Mouse (Mus musculus): ENCODE results near the gene Brms1. TPM values are rescaled to one million over a fixed set of nuclear protein-coding genes. Genes with fewer than 3 reads are reported as not detected.

Brms1 gene
- total and polyA plus RNA-seq, 2 experiments from 2014 or later = 1.9 to 20.4 TPM

GRCm38 (mm10) chr19:5016221-5016742 is 24.9 kb upstream of the Brms1 start:
- peak overlapping the region; percentile 45 for H3K4me2 ChIP-seq (ENCODE audit: low read depth, low read length)
- H3K4me3 ChIP-seq (ENCODE audit: low read depth, low read length) = no peak overlapping the region
- peak overlapping the region; percentile 45; the same call in 1 of the 2 replicates for H3K9ac ChIP-seq (replicated peaks; ENCODE audit: low read depth, low read length)
- peak overlapping the region; percentile 98 for H3K27ac ChIP-seq (ENCODE audit: low read depth)
- peaks cover 14% of the 10 kb centered on the region for H3K4me1 ChIP-seq (ENCODE audit: control insufficient read depth, insufficient read depth)
- DNase-seq (ENCODE audit: low spot score) (peak; percentile 83), ATAC-seq (ENCODE audit: insufficient read depth, low read depth) (peak; percentile 93)
- no peaks in the 10 kb centered on the region for H3K9me3 ChIP-seq (replicated peaks; ENCODE audit: control insufficient read depth, low read length)
- no peaks in the 10 kb centered on the region for H3K36me3 ChIP-seq (replicated peaks; ENCODE audit: control insufficient read depth, insufficient read depth, low read length)
- 11% methylated on average over 10 of the region's 10 CpGs for WGBS
- TF ChIP-seq CTCF (IDR thresholded peaks at IDR 0.05; ENCODE audit: low read depth) = no peak
- no peak for TF ChIP-seq EP300 (IDR thresholded peaks at IDR 0.05; ENCODE audit: low read depth)
- H3K27me3 ChIP-seq (ENCODE audit: control insufficient read depth, insufficient read depth, low read length) = no peaks in the 10 kb centered on the region

- Histone ChIP-seq H3K9ac (replicated peaks; ENCODE audit: low read depth, low read length) (peak overlapping the region; percentile 45; the same call in 1 of the 2 replicates), H3K4me2 (ENCODE audit: low read depth, low read length) (peak overlapping the region; percentile 45; the same call in 1 of the 2 replicates), H3K4me3 (ENCODE audit: low read depth, low read length) (no peak overlapping the region), H3K36me3 (replicated peaks; ENCODE audit: control insufficient read depth, insufficient read depth, low read length) (no peaks in the 10 kb centered on the region), H3K9me3 (replicated peaks; ENCODE audit: control insufficient read depth, low read length) (no peaks in the 10 kb centered on the region), H3K27me3 (ENCODE audit: control insufficient read depth, insufficient read depth, low read length) (no peaks in the 10 kb centered on the region), H3K4me1 (ENCODE audit: control insufficient read depth, insufficient read depth) (peaks cover 14% of the 10 kb centered on the region), H3K27ac (ENCODE audit: low read depth) (peak overlapping the region; percentile 98)
- peak; percentile 86 for DNase-seq (ENCODE audit: low spot score)
- WGBS = 21% methylated on average over 12 of the region's 12 CpGs
- TF ChIP-seq EP300 (IDR thresholded peaks at IDR 0.05; ENCODE audit: low read depth) (no peak), CTCF (IDR thresholded peaks at IDR 0.05; ENCODE audit: low read depth) (peak; percentile 90)
- ATAC-seq (ENCODE audit: insufficient read depth, low read depth) = peak; percentile 73
Observed at GRCm38 (mm10) chr19:5016782-5017181, 24.4 kb upstream of the Brms1 start.

- Histone ChIP-seq H3K4me2 (ENCODE audit: low read depth, low read length) (no peak overlapping the region), H3K27me3 (ENCODE audit: control insufficient read depth, insufficient read depth, low read length) (no peaks in the 10 kb centered on the region), H3K9me3 (replicated peaks; ENCODE audit: control insufficient read depth, low read length) (no peaks in the 10 kb centered on the region), H3K27ac (ENCODE audit: low read depth) (no peak overlapping the region), H3K36me3 (replicated peaks; ENCODE audit: control insufficient read depth, insufficient read depth, low read length) (no peaks in the 10 kb centered on the region), H3K4me3 (ENCODE audit: low read depth, low read length) (no peak overlapping the region), H3K4me1 (ENCODE audit: control insufficient read depth, insufficient read depth) (peaks cover 14% of the 10 kb centered on the region), H3K9ac (replicated peaks; ENCODE audit: low read depth, low read length) (no peak overlapping the region)
- 67% methylated on average over 4 of the region's 4 CpGs for WGBS
- TF ChIP-seq EP300 (IDR thresholded peaks at IDR 0.05; ENCODE audit: low read depth) (no peak), CTCF (IDR thresholded peaks at IDR 0.05; ENCODE audit: low read depth) (no peak)
- ATAC-seq (ENCODE audit: insufficient read depth, low read depth) (no peak), DNase-seq (ENCODE audit: low spot score) (no peak)
Observed at GRCm38 (mm10) chr19:5017611-5018010, 23.5 kb upstream of the Brms1 start.

- H3K27ac ChIP-seq (ENCODE audit: low read depth) = no peak overlapping the region
- TF ChIP-seq EP300 (IDR thresholded peaks at IDR 0.05; ENCODE audit: low read depth) = no peak
- TF ChIP-seq CTCF (IDR thresholded peaks at IDR 0.05; ENCODE audit: low read depth) = no peak
- no peak for DNase-seq (ENCODE audit: low spot score)
- no peaks in the 10 kb centered on the region for H3K36me3 ChIP-seq (replicated peaks; ENCODE audit: control insufficient read depth, insufficient read depth, low read length)
- no peak overlapping the region for H3K4me3 ChIP-seq (ENCODE audit: low read depth, low read length)
- ATAC-seq (ENCODE audit: insufficient read depth, low read depth) = no peak
- no peak overlapping the region for H3K9ac ChIP-seq (replicated peaks; ENCODE audit: low read depth, low read length)
- H3K9me3 ChIP-seq (replicated peaks; ENCODE audit: control insufficient read depth, low read length) = no peaks in the 10 kb centered on the region
- peaks cover 14% of the 10 kb centered on the region for H3K4me1 ChIP-seq (ENCODE audit: control insufficient read depth, insufficient read depth)
- no peaks in the 10 kb centered on the region for H3K27me3 ChIP-seq (ENCODE audit: control insufficient read depth, insufficient read depth, low read length)
- 68% methylated on average over 3 of the region's 3 CpGs for WGBS
- no peak overlapping the region for H3K4me2 ChIP-seq (ENCODE audit: low read depth, low read length)
Observed at GRCm38 (mm10) chr19:5018191-5018590, 23.0 kb upstream of the Brms1 start.

GRCm38 (mm10) chr19:5021416-5021815 is 19.7 kb upstream of the Brms1 start:
- TF ChIP-seq CTCF (IDR thresholded peaks at IDR 0.05; ENCODE audit: low read depth) (no peak), EP300 (IDR thresholded peaks at IDR 0.05; ENCODE audit: low read depth) (no peak)
- no peak overlapping the region for H3K27ac ChIP-seq (ENCODE audit: low read depth)
- no peaks in the 10 kb centered on the region for H3K27me3 ChIP-seq (ENCODE audit: control insufficient read depth, insufficient read depth, low read length)
- ATAC-seq (ENCODE audit: insufficient read depth, low read depth) (no peak), DNase-seq (ENCODE audit: low spot score) (no peak)
- 78% methylated on average over 2 of the region's 2 CpGs for WGBS
- no peak overlapping the region for H3K4me3 ChIP-seq (ENCODE audit: low read depth, low read length)
- no peak overlapping the region for H3K9ac ChIP-seq (replicated peaks; ENCODE audit: low read depth, low read length)
- no peaks in the 10 kb centered on the region for H3K36me3 ChIP-seq (replicated peaks; ENCODE audit: control insufficient read depth, insufficient read depth, low read length)
- peaks cover 7% of the 10 kb centered on the region for H3K4me1 ChIP-seq (ENCODE audit: control insufficient read depth, insufficient read depth)
- no peaks in the 10 kb centered on the region for H3K9me3 ChIP-seq (replicated peaks; ENCODE audit: control insufficient read depth, low read length)
- no peak overlapping the region for H3K4me2 ChIP-seq (ENCODE audit: low read depth, low read length)

All from heart, postnatal 0 days (tissue).